Mouse (Mus musculus): ENCODE results near the gene Dapk3.

- TF ChIP-seq POLR2A (IDR thresholded peaks at IDR 0.05; ENCODE audit: control insufficient read depth, extremely low read depth, insufficient read depth, low read length, poor library complexity) (no peak), CTCF (IDR thresholded peaks at IDR 0.05; ENCODE audit: borderline replicate concordance, control insufficient read depth, extremely low read depth, insufficient read depth, low read length, poor library complexity) (no peak)
Observed at GRCm38 (mm10) chr10:81161602-81162317, 21.0 kb upstream of the Dapk3 start.

Data from thymus, adult 2 months (tissue).